Mouse (Mus musculus): ENCODE measurements at regions not wholly inside any gene's neighbourhood (a gene's known extent, or its start where the extent isn't known, plus 50 kb on each side); places are given as distances from the start of the nearest gene placed in this dataset.
A peak's percentile ranks its signal among the peaks of the same experiment; 100 is the strongest.

GRCm38 (mm10) chr11:93808431-93808830, 77.1 kb downstream of the Utp18 start:
- no peak for DNase-seq (ENCODE audit: low read depth)

- no peak for DNase-seq (ENCODE audit: low read depth)
Measured at GRCm38 (mm10) chr11:93807205-93807604, 78.4 kb downstream of the Utp18 start.

DNA sequence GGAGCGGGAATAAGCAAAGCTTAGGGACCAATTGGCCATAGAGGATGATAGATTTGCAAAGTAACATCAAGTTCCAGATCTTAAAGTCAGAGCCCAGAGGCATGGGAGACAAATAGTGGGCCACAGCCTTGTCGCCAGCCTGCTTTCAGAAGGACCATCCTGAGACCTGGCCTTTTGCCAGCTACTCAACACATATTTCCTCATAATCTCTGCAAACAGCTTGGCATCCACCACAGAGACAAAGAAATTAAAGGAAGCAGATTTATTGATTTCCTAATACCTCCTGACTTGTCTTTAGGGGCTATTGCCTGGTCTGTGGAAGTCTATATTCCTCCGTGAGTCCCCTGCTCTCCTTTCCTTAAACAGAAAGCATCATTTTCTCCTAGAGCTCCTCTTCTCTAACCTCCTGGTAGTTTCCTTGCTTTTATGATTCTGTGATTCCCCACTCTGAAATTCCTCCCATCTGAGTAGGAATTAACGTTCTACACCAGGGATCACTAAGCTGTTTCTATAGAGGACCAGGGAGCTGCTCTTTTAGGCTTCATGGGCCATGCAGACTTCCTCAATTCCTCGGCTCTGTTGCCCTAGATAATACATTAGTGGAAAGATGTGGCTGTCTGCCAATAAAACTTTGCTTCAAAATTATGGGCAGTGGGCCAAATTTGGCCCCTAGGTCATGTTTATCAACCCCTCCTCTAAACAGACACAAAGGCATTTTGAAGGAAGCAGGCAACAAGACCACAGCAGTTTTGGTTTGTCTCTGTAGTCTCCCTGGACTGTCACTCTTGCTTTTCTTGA, 114.2 kb downstream of the Utp18 start:
- DNase-seq (ENCODE audit: low read depth), result no peak

DNA sequence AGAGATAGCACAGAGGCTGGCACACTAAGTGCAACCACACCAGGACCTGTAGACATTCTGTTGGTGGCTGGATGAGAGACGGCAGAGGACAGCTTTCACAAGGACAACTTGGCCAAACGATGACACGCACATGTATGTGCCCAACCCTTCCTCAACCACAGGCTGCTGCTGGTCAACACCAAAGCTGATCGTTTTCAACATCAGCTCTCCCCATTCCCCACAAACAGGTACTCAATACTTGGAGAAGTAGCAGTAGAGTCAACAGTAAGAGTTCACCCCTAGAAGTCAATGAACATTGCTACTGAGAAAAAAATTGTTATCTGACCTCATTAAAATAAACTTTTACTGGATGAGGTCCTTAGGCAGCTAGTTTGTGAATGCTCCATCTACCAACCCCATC, 119.6 kb downstream of the Utp18 start:
- DNase-seq (ENCODE audit: low read depth), result no peak

DNA sequence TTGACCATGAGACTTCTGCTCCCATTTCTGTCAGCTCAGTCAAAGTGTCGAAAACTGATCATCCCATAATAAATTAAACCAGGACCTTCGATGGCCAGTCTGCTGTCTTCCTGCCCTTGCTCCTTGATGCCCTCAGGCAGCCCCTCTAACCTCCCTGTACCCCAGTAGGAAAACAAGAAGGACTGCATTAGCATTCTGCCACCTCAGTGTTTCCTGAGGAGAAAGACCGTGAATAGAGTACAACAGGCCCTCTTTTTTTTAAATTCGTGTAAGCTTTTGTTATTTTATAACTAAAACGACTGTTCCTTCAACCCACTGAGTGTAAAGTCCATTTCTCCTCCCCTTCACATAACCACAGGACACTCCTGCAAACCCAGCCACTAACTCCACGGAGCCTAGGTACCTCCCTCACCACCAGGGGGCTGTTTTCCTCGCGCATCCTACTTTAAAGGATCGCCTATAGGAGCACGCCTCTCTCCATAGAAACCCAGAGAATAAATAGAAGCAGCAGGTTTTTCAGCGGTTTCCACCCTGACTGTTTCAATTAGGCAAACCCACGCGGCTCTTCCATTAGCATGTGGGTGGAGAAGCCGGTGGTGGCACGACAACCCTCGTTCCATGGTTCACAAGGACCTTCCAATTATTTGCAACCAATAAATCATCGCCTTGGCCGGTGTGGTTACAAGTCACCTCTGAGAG, 122.6 kb downstream of the Utp18 start:
- peak; percentile 7 for DNase-seq (ENCODE audit: low read depth)

- no peak for DNase-seq (ENCODE audit: low read depth)
Measured at GRCm38 (mm10) chr11:93757825-93758224, 127.7 kb downstream of the Utp18 start.

DNA sequence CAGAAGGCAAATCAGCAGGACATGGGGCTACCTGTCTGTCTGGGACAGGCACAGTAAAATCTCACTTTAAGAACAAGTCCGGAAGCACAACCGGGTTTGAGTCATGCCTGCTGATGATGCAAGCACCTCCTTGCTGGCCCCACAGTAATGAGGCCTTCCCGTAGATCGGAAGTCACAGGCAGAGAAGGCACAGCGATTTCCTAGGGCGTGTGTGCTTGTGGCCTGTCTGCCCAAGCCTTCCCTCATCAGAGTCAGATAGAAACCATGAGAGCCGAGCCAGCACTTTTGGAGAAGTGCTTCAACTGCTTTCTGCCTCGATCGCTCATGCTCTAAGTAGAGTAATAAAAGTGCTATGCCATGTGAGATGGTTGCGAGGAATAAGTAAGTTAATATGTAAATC, 148.9 kb downstream of the Utp18 start:
- no peak for DNase-seq (ENCODE audit: low read depth)

- DNase-seq (ENCODE audit: low read depth), result no peak
Measured at GRCm38 (mm10) chr11:93733568-93734185, 151.9 kb downstream of the Utp18 start.

DNA sequence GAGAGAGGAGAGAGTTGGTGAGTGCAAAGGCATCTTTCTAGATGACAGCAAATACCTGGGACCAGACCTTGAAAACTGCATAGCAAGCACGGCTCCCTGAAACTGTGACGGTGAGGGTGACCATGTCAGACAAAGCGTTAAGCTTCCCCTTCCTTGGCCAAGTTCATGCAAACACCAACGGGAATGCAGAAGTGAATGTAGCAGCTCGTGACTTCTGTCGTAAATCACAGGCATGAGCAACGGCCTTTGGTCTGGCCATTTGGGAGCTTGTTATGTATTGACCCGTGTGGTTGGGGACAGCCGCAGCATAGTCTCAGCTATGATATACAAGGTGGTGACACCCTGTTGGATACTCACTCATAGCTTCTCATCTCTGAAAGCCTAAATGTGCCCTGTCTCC, 156.4 kb downstream of the Utp18 start:
- DNase-seq (ENCODE audit: low read depth), result no peak

DNA sequence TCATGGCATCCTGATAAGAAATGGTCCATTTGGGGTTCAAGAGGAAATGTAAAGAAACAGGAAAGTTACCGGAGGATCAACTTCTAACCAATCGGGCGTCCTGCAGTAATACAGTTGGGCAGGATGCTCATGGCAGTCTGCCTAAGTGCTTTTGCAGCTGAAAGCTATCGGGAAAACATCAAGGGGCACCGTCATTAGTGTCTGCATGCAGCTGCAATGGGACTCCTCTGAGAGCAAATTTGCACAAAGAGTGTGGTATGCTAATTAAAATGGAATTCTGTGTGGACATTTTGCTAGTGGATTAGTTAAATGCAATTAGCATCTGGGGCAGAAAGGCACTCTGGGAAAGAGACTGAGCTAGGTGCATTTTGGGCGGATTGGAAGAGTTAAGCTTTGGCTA, 160.3 kb downstream of the Utp18 start:
- DNase-seq (ENCODE audit: low read depth), result no peak

- DNase-seq (ENCODE audit: low read depth), result no peak
Measured at GRCm38 (mm10) chr11:93719141-93719540, 166.4 kb downstream of the Utp18 start.

- DNase-seq (ENCODE audit: low read depth), result no peak
Measured at GRCm38 (mm10) chr11:93709686-93710085, 175.9 kb downstream of the Utp18 start.

DNA sequence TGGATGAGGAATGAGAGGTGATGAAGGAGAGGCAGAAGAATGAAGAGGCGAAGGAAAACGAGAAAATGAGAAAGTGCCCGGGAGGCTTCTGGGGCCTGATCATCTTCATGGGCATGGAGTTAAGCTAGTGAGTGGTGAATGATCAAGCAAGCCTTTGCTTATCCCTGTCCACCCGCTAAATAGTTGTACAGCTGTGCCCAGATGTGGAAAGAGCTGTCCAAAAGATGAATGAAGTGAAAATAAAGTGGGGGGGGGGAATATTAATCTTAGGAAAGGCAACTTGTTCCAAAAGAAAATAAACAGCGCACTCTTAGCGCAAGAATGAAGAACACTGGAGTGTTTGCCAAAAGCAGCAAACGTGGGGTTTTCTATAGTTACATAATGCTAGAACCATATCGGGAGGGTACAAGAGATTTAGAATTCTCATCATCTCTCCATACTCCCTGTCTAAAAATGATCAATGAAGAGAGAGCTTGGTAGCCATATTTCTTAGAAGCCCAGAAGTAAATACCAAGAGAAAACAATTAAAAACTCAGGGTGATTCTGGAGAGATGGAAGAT, 188.5 kb downstream of the Utp18 start:
- DNase-seq (ENCODE audit: low read depth), result no peak

- no peak for DNase-seq (ENCODE audit: low read depth)
Measured at GRCm38 (mm10) chr11:93696096-93696890, 189.3 kb downstream of the Utp18 start.

DNA sequence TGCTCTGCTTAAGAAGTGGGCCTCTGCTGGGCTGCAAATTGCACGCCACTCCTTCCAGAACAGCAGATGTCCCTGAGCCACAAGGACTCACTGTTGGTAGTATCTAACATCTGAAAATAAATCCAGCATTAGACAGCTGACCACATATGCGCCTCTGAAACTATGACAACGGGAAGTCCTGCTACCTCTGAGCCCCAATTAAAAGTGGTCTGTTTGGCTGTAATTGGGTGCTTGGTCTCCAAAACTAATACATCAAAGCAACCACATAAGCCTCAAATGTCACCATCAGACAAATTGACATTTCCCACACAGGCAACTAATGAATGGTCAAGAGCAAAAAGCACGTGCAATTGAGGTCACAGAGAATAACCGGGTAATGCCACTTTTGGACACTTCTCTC, 201.9 kb downstream of the Utp18 start:
- no peak for DNase-seq (ENCODE audit: low read depth)

- no peak for DNase-seq (ENCODE audit: low read depth)
Measured at GRCm38 (mm10) chr11:93676299-93676698, 209.3 kb downstream of the Utp18 start.

- no peak for DNase-seq (ENCODE audit: low read depth)
Measured at GRCm38 (mm10) chr11:93672025-93672424, 213.5 kb downstream of the Utp18 start.

- DNase-seq (ENCODE audit: low read depth), result no peak
Measured at GRCm38 (mm10) chr11:93661657-93662056, 223.9 kb downstream of the Utp18 start.

DNA sequence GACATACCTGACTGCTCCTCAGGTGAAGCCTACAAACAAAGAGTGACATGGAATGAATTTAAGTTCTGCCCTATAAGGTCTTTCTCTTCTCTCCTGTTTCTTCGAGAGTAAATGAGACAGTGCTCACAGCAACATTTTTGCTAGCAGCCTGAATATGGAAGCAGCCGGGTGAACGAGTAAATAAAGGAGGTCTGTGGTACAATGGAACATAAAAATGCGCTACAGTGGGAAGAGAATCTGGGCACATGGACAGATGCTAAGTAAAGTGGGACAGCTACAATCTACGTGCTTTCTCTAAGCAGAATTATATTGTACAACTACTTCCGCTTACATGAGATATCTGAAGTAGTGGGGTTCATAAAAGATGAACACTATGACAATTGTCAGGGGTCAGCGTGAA, 225.2 kb downstream of the Utp18 start:
- DNase-seq (ENCODE audit: low read depth), result no peak

- no peak for DNase-seq (ENCODE audit: low read depth)
Measured at GRCm38 (mm10) chr11:93658719-93659118, 226.8 kb downstream of the Utp18 start.

GRCm38 (mm10) chr11:93655602-93656239, 229.8 kb downstream of the Utp18 start:
- DNase-seq (ENCODE audit: low read depth), result no peak

DNA sequence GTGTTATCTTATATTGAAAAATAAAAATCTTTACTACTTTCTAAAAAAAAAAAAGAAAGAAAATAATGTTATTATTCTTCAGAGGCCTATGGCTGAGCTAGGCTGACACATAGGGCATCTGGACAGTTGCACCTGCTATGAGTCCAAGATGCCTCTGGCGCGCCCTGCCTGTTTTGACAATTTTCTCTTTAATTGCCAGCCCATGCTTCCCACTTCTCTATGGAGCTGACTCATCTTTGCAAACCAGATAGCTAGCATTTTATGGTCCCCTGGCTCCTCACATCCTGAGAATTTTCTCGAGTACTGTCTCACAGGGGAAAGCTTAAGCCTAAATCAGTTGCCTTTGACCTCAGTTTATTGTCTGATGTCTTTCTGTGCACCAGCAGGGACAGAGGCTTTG, 232.2 kb downstream of the Utp18 start:
- DNase-seq (ENCODE audit: low read depth), result no peak
